Mouse (Mus musculus) C2C12 (cell line): Measurements from ENCODE around the gene Col4a2. TPM values are rescaled to one million over a fixed set of nuclear protein-coding genes. Genes with fewer than 3 reads are reported as not detected.

Experiments used
- H3K27me3 ChIP-seq: one replicate; pipeline ENCODE4 v1.6.1; 2011; ENCODE audit not compliant: control insufficient read depth, insufficient read depth, insufficient read length
- H3K36me3 ChIP-seq: one replicate; pipeline ENCODE4 v1.6.1; 2011; ENCODE audit not compliant: control insufficient read depth, insufficient read depth
- H3K4me3 ChIP-seq: one replicate; pipeline ENCODE4 v1.5.1; 2011; ENCODE audit warnings: mild to moderate bottlenecking, control low read depth; ENCODE audit not compliant: poor library complexity, insufficient read depth, severe bottlenecking
- H3K79me2 ChIP-seq: one replicate; pipeline ENCODE4 v1.6.1; 2011; ENCODE audit not compliant: control insufficient read depth, insufficient read depth
- H3K79me3 ChIP-seq: one replicate; pipeline ENCODE4 v1.6.1; 2011; ENCODE audit warnings: low read depth, control low read depth
- H3ac ChIP-seq: one replicate; pipeline ENCODE3; 2011; ENCODE audit warnings: low read depth; ENCODE audit not compliant: control insufficient read depth, insufficient read length
- CEBPB ChIP-seq: IDR thresholded peaks from one replicate; pipeline ENCODE4 v1.6.1; 2011; ENCODE audit warnings: low read depth, mild to moderate bottlenecking, control low read depth, moderate library complexity
- CTCF ChIP-seq: IDR thresholded peaks from one replicate; pipeline ENCODE4 v1.5.1; 2011; ENCODE audit not compliant: control insufficient read depth, insufficient read depth, insufficient read length
- FOSL1 ChIP-seq: IDR thresholded peaks from one replicate; pipeline ENCODE4 v1.8.0; 2011; ENCODE audit warnings: mild to moderate bottlenecking, low read length; ENCODE audit not compliant: poor library complexity, insufficient read depth, severe bottlenecking
- MAX ChIP-seq: IDR thresholded peaks from one replicate; pipeline ENCODE4 v1.6.1; 2011; ENCODE audit warnings: mild to moderate bottlenecking, control low read depth
- MYOD1 ChIP-seq: IDR thresholded peaks from one replicate; pipeline ENCODE4 v1.6.1; 2011; ENCODE audit warnings: low read depth; ENCODE audit not compliant: control insufficient read depth, insufficient read length
- MYOG ChIP-seq: IDR thresholded peaks from one replicate; pipeline ENCODE4 v1.6.1; 2011; ENCODE audit not compliant: control insufficient read depth, insufficient read length; ENCODE audit errors: extremely low read depth
- USF1 ChIP-seq: IDR thresholded peaks from one replicate; pipeline ENCODE4 v1.6.1; 2011; ENCODE audit warnings: low read depth, mild to moderate bottlenecking, control low read depth, moderate library complexity
- polyA plus RNA-seq: library from polyadenylated mRNA; unstranded; fragments of >200 nt; fragmentation: generic; extraction: Trizol; gene quantifications from one replicate; pipeline ENCODE4 v1.2.1, GENCODE M21; 2012; ENCODE audit warnings: missing spikeins

Gene Col4a2
- polyA plus RNA-seq, 1 experiment: 68.8 TPM

DNA sequence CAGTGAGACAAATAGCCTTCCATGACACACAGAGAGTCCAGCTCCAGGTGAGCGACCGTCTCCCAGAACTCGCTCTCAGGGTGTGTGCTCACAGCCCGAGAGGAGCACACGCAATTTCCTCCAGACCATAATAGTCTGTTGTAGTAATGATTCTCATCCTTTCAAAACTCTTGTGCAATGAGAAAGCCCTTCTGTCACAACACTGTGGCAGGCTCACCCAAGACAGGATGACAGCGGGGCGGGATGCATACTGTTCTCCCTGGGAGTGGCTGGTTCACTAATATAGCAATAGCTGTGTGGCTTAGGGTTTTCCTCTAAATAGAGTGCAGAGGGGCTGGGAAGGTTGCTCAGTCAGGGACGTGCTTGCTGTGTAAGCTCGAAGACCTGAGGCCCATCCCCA is 91.2 kb downstream of the Col4a2 start:
- Histone ChIP-seq H3ac (no peak overlapping the region), H3K27me3 (no peaks in the 10 kb centered on the region), H3K36me3 (peaks cover 15% of the 10 kb centered on the region), H3K79me3 (no peaks in the 10 kb centered on the region), H3K4me3 (no peak overlapping the region), H3K79me2 (no peaks in the 10 kb centered on the region)
- no peak for TF ChIP-seq USF1
- TF ChIP-seq MYOG: no peak
- TF ChIP-seq CEBPB: no peak
- no peak for TF ChIP-seq FOSL1
- TF ChIP-seq MYOD1: no peak
- no peak for TF ChIP-seq CTCF
- no peak for TF ChIP-seq MAX

DNA sequence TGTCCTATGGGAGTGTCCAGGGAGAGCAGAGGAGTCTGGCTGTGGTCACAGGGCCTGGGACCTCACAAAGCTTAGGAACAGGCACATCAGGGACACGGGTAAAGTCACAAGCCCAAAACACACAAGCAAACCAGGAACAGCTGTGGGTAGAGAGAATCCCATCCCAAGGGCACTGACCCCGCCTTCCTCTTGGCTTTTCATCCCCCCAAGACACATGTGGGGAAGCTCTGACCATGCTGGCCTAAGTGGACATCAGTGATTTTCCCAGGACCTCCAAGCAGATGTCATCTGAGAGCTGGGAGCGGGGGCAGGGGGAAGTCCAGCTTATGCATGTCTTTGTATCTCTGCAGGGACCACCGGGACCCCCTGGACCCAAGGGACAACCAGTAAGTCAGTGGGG is 92.0 kb downstream of the Col4a2 start:
- peaks cover 21% of the 10 kb centered on the region for H3K36me3 ChIP-seq

DNA sequence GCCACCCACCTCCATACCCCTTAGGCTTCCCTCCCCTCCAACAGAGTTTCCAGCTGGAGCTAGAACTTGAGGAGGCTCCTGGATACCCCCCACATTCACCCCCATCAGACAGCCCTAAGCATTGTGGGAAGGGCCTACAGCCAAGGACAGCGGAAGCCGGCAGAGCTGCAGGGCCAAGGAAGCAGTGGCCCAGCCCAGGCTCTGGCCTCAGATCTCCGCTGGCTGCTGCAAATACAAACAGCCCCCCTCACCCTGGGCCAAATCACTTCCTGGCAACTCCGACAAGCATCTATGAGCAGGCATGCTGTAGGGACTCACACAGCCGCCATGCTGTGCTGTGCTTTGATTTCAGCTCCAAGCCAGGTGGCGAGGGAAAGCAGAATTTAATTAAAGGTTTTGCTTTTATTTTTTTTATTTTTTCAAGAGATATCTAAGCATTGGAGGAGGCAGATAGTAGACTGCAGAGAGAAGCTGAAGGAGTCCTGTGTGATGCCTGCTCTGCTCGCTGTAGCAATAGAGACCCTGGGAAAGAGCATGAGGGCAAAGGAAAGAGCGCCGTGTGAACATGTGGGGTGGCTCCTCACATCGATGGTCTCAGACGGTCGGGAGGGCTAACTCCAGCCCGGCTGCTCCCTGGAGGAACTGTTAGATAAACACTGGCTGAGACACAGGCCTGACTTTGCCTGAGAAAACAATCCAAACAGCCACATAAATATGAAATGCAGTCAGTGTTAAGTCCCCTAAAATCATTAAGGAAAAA is 93.3 kb downstream of the Col4a2 start:
- peaks cover 24% of the 10 kb centered on the region for H3K36me3 ChIP-seq
- H3ac ChIP-seq: no peak overlapping the region
- H3K27me3 ChIP-seq: no peaks in the 10 kb centered on the region
- H3K79me2 ChIP-seq: no peaks in the 10 kb centered on the region
- H3K79me3 ChIP-seq: no peaks in the 10 kb centered on the region
- TF ChIP-seq MAX: no peak
- TF ChIP-seq USF1: no peak
- TF ChIP-seq MYOG: no peak
- no peak for TF ChIP-seq FOSL1
- no peak for TF ChIP-seq CTCF
- TF ChIP-seq CEBPB: no peak
- no peak for TF ChIP-seq MYOD1
- no peak overlapping the region for H3K4me3 ChIP-seq

More for the DNA sequence above, 92.0 kb downstream of the Col4a2 start:
- H3K4me3 ChIP-seq: no peak overlapping the region
- H3K27me3 ChIP-seq: no peaks in the 10 kb centered on the region
- no peaks in the 10 kb centered on the region for H3K79me3 ChIP-seq
- no peak overlapping the region for H3ac ChIP-seq
- no peaks in the 10 kb centered on the region for H3K79me2 ChIP-seq
- TF ChIP-seq MAX (no peak), CEBPB (no peak), USF1 (no peak), FOSL1 (no peak), CTCF (no peak), MYOD1 (no peak), MYOG (no peak)

DNA sequence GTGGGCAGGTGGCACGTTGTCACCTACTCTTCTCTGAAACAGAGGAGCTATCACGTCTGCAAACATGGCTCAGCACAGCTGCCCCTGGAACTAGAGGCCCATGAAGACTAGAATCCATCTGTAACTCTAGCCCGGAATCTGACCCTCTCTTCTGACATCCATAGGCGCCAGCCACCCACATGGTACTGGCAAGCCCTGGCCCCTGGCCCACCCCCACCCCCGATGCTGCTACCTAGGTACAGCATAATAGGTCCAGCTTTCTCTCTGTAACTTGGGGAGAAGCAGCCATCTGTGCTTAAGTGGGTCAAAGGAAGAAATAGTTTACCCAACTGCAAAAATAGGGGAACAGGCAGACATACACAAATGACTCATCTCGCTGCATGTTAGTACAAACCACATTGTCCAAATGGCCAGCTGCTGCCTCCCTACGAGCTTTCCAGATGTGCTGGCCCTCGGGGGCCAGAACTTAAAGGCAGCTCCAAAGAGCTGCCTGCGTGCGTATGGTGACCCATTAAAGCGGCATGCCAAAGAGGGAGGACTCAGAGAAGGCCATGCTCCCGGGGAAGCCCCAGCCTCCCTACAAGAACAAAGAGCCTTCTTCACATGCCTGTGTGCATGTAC is 99.0 kb downstream of the Col4a2 start:
- no peaks in the 10 kb centered on the region for H3K27me3 ChIP-seq
- H3K36me3 ChIP-seq: peaks cover 35% of the 10 kb centered on the region
- H3K79me2 ChIP-seq: no peaks in the 10 kb centered on the region
- TF ChIP-seq FOSL1 (peak; percentile 28), MYOG (no peak), MAX (peak; percentile 75), USF1 (no peak), CEBPB (no peak), MYOD1 (peak; percentile 88)
- no peak overlapping the region for H3ac ChIP-seq
- no peaks in the 10 kb centered on the region for H3K79me3 ChIP-seq
- no peak overlapping the region for H3K4me3 ChIP-seq

DNA sequence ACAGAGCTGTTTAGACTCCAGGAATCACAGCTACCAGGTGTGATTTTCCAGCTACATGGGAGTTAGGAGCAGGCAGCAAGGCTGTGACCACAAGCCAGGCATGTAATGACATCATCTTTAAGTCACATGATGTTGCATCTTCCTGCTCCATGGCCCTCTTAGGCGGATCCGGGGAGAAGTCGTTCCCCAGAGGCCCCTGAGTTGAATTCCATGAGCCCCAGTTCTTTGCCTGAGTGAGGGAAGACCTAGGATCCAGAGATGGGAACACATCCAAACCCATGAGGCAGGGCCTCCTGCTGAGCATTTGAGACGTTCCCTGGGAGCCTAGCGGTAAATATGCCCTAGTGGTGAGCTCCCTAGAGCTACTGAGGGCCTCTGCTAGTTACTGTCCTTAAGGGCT is 99.8 kb downstream of the Col4a2 start:
- Histone ChIP-seq H3ac (peak overlapping the region; percentile 30), H3K36me3 (peaks cover 30% of the 10 kb centered on the region), H3K79me2 (no peaks in the 10 kb centered on the region), H3K4me3 (no peak overlapping the region), H3K27me3 (no peaks in the 10 kb centered on the region), H3K79me3 (no peaks in the 10 kb centered on the region)
- no peak for TF ChIP-seq FOSL1
- TF ChIP-seq MYOG: no peak
- TF ChIP-seq MYOD1: no peak
- no peak for TF ChIP-seq CTCF
- no peak for TF ChIP-seq MAX
- no peak for TF ChIP-seq CEBPB
- TF ChIP-seq USF1: peak; percentile 92
